In the genomic region with DNA sequence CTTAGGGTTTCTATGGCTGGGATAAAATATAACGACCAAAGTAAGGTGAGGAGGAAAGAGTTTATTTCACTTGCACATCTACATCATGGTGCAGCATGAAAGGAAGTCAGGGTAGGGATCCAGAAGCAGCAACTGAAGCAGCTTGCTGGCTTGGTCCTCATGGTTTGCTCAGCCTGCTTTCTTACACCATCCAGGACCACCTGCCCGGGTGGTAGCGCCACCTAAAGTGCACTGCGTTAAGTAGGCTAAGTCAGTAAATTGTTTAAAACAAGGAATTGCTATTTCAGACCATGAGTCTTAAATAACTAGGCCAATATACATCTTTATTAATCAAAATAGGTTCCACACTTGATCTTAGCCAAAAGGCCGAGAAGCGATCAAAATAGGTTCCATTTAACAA, we compare ENCODE assay signal across 27 mouse cellular contexts. TPM values are rescaled to one million over a fixed set of nuclear protein-coding genes. Genes with fewer than 3 reads are reported as not detected.
"Had no signal": no experiment of that assay in that cellular context is flagged by ENCODE, and none has a peak within 500 bp of the region (broad histone marks: within the 10 kb centered on the region; RNA-seq: fewer than 3 reads in every experiment).

No protein-coding gene starts in this region.

- H3K4me3 ChIP-seq: gastrocnemius, adult 2 months; heart, adult 2 months; heart, embryonic 13.5 days; heart, embryonic 15.5 days; hindbrain, embryonic 13.5 days; hindbrain, embryonic 15.5 days; kidney, embryonic 15.5 days; limb, embryonic 13.5 days; limb, embryonic 15.5 days had no signal

- DNase-seq: gastrocnemius, adult 2 months; gastrocnemius, postnatal 14 days; gastrocnemius, postnatal 36 days; heart, adult 11 months; heart, adult 2 months; heart, postnatal 14 days; heart, postnatal 36 days; kidney, adult 11 months; kidney, adult 2 months; kidney, adult 9 months; kidney, postnatal 14 days; kidney, postnatal 36 days; layer of hippocampus, postnatal 36 days; left cerebral cortex, postnatal 4 days had no signal

- H3K27me3 ChIP-seq: heart, embryonic 13.5 days; heart, embryonic 15.5 days; hindbrain, embryonic 13.5 days; hindbrain, embryonic 15.5 days; kidney, embryonic 15.5 days; limb, embryonic 13.5 days; limb, embryonic 15.5 days had no signal

- H3K27ac ChIP-seq: gastrocnemius, adult 2 months; heart, adult 2 months; heart, embryonic 13.5 days; heart, embryonic 15.5 days; hindbrain, embryonic 13.5 days; hindbrain, embryonic 15.5 days; hindbrain, postnatal 0 days; kidney, embryonic 15.5 days; kidney, postnatal 0 days; limb, embryonic 13.5 days; limb, embryonic 15.5 days had no signal

RNA-seq across cellular contexts. Expression of a gene that starts 24.8 kb away (rescaled TPM):
- total RNA-seq: gastrocnemius, adult 2 months; gastrocnemius, postnatal 36 days; heart, postnatal 36 days; hematopoietic stem cell, adult 5-6 weeks had no signal
- polyA plus RNA-seq: gonadal fat pad, adult 2 months; heart, adult 2 months; heart, embryonic 13.5 days; heart, postnatal 0 days; large intestine, adult 2 months had no signal
